Mouse (Mus musculus): Measurements from ENCODE around the gene Tm6sf1. TPM values are rescaled to one million over a fixed set of nuclear protein-coding genes. Genes with fewer than 3 reads are reported as not detected.
A peak's percentile ranks its signal among the peaks of the same experiment; 100 is the strongest.

The Tm6sf1 gene
- polyA plus RNA-seq, 1 experiment from 2014 or later, result 9.6 TPM

DNA sequence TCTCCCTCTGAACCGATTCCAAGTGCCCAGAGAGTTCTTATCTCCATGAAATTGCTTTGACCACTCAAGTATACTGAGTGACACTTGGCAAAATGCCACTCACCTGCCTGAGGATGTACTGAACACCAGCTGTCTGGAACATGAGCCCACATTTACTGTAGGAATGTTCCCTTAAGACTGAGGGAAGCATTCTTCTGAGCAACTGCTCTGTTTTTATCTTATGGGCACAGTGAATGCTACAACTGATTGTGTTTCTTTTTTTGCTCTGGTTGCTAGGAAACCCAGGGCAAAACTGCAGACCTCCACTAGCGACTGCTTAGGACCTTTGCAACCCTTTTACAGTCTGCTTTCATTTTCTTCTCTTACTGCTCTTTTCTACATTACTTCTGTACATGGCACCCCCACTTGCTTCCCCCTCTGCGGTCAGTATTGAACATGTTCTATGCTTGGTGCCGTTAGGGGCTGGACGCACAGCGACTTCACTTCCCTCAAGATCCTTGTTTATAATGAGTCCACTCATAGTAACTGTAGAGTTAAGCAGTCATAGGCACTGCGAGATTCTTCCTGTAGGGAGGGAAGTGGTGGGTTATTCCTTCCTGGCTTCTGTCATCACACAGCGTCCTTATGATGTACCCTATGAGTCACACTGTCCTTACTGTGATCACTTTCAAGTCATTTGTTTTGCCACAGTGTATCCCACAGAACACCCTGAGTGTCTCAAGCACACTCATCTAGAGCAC is 4.1 kb upstream of the Tm6sf1 start:
- H3K36me3 ChIP-seq (replicated peaks), result no peaks in the 10 kb centered on the region
- no peaks in the 10 kb centered on the region for H3K9me3 ChIP-seq
- peaks cover 26% of the 10 kb centered on the region for H3K4me1 ChIP-seq
- 0 out of 2 replicates have a peak overlapping the region, but pooled peaks have one; percentile 19 for H3K27ac ChIP-seq
- no peak for ATAC-seq (ENCODE audit: low FRiP score)
- H3K27me3 ChIP-seq, result peaks cover 29% of the 10 kb centered on the region
- no peak overlapping the region for H3K4me2 ChIP-seq
- H3K9ac ChIP-seq, result no peak overlapping the region
- H3K4me3 ChIP-seq (replicated peaks), result no peak overlapping the region
- WGBS, result 71% methylated on average over 8 of the region's 8 CpGs

DNA sequence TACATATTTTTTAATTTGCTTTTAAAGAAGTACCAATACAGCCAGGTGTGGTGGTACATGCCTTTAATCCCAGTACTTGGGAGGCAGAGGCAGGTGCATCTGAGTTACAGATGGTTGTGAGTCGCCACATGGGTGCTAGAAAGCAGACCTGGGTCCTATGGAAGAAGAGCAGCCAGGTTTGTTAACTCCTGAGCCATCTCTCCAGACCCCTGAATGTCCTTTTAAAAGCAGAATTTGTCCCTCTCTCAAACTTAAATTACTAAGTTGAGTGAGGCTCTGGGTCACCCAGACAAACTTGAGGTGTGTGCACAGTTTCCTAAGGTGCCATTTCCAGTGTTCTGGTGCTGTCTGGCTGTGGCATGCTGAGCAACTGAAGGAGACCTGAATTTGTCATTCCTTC is 3.1 kb upstream of the Tm6sf1 start, which contains the start of gene Gm10160:
Gene Gm10160 (minus strand): TSS at position 101 of the 400 bp plus-strand sequence.
- Histone ChIP-seq H3K4me2 (no peak within 1 kb of the TSS), H3K4me3 (replicated peaks) (no peak within 1 kb of the TSS), H3K27me3 (peaks cover 39% of the 10 kb centered on the region), H3K27ac (0 out of 2 replicates have a peak within 1 kb of the TSS, but pooled peaks have one; percentile 19), H3K9me3 (no peaks in the 10 kb centered on the region), H3K36me3 (replicated peaks) (no peaks in the 10 kb centered on the region), H3K4me1 (peaks cover 34% of the 10 kb centered on the region), H3K9ac (no peak within 1 kb of the TSS)
- 71% methylated on average over 1 of the region's 1 CpGs for WGBS
- ATAC-seq (ENCODE audit: low FRiP score), result no peak

DNA sequence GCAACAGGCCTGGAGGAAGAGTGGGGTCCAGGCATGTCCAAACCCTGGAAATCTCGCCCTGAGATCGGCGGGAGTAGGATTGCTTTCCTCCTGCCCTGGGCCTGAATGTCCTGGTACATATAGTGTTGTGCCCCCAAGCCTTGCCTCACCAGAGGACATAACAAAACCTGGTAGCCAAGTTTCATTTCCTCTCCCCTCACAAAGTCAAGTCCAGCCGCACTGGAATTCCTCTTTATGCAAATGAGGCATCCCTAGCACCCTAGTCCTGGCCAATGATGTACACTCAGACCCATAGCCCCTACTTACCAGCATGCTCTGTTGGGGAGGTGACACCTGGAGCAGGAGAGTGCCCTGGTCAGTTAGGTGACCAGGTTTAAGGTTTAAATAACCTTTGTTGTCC is 2.6 kb upstream of the Tm6sf1 start:
- H3K4me3 ChIP-seq (replicated peaks), result no peak overlapping the region
- peaks cover 44% of the 10 kb centered on the region for H3K27me3 ChIP-seq
- no peak overlapping the region for H3K27ac ChIP-seq
- no peaks in the 10 kb centered on the region for H3K36me3 ChIP-seq (replicated peaks)
- WGBS, result 77% methylated on average over 4 of the region's 4 CpGs
- H3K4me1 ChIP-seq, result peaks cover 34% of the 10 kb centered on the region
- no peak overlapping the region for H3K9ac ChIP-seq
- ATAC-seq (ENCODE audit: low FRiP score), result no peak
- H3K4me2 ChIP-seq, result no peak overlapping the region
- no peaks in the 10 kb centered on the region for H3K9me3 ChIP-seq

DNA sequence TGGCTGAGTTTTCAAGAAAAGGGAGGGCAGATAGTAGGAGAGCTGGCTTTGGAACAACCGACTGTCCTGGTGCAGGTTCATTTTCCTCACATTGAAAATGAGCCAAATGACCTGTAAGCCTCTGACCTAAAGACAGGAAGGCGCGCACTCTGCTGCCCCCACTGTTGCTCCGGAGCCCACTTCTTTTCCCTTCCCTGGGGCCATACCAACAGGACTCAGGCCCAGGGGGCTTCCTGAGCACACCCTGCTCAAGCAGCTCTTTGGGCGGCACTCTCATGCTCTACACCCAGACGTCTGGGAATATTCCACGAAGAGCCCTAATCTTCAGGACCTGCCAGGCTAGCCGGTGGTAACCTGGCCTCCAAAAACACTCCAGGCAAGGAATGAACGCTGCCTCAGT is 565 bp upstream of the Tm6sf1 start:
- Histone ChIP-seq H3K4me2 (peak overlapping the region; percentile 98), H3K9ac (no peak overlapping the region), H3K4me1 (peaks cover 34% of the 10 kb centered on the region), H3K4me3 (replicated peaks) (no peak overlapping the region), H3K9me3 (no peaks in the 10 kb centered on the region), H3K27ac (no peak overlapping the region), H3K36me3 (replicated peaks) (no peaks in the 10 kb centered on the region), H3K27me3 (peaks cover 52% of the 10 kb centered on the region)
- 3% methylated on average over 9 of the region's 9 CpGs for WGBS
- no peak for ATAC-seq (ENCODE audit: low FRiP score)

DNA sequence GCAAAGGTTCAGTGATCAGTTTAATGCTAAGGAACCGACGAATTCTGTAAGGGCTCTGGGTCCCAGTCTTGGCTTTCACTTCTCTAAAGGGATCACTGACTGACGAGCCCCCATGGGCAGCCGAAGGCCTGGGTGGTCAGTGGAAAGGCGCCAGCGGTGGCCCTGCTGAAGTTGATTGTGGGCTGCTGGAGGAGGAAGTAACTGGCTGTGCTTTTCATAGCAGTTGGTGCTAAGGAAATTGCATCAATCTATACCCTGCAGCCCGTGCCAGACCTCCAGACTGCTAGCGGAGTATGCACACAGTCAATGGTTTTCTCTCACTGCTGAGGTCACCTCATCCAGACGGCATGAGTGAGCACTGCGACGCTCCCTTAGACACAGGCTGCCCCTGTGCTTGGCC is 1.3 kb downstream of the Tm6sf1 start:
- no peak for ATAC-seq (ENCODE audit: low FRiP score)
- no peak overlapping the region for H3K27ac ChIP-seq
- H3K9me3 ChIP-seq, result no peaks in the 10 kb centered on the region
- peaks cover 26% of the 10 kb centered on the region for H3K4me1 ChIP-seq
- H3K4me3 ChIP-seq (replicated peaks), result no peak overlapping the region
- peak overlapping the region; percentile 98; the same call in 1 of the 2 replicates for H3K4me2 ChIP-seq
- H3K9ac ChIP-seq, result no peak overlapping the region
- H3K27me3 ChIP-seq, result peaks cover 52% of the 10 kb centered on the region
- 54% methylated on average over 11 of the region's 11 CpGs for WGBS
- H3K36me3 ChIP-seq (replicated peaks), result no peaks in the 10 kb centered on the region

DNA sequence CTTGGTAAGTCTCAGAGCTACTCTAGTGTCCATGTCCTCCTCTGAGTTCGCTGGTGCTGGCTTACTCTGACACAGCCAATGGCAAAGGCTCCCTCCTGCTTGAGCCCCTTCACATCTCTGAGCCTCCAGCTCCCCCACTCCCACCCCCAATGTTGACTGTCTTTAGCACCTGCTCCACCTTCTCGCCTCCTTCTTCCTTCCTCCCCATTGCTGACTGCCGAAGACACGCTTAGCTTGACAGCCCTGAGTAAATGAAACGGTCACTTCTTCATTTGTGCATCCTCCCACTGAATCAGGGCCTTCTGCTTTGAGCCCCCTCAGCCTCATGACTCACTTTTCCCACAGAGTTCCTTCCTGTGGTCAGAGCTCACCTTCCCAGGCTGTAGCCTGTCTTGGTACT is 2.2 kb downstream of the Tm6sf1 start:
- no peaks in the 10 kb centered on the region for H3K36me3 ChIP-seq (replicated peaks)
- H3K27ac ChIP-seq, result no peak overlapping the region
- H3K9me3 ChIP-seq, result no peaks in the 10 kb centered on the region
- no peak overlapping the region for H3K4me3 ChIP-seq (replicated peaks)
- WGBS, result 87% methylated on average over 5 of the region's 5 CpGs
- H3K4me2 ChIP-seq, result no peak overlapping the region
- peaks cover 52% of the 10 kb centered on the region for H3K27me3 ChIP-seq
- peaks cover 25% of the 10 kb centered on the region for H3K4me1 ChIP-seq
- no peak overlapping the region for H3K9ac ChIP-seq
- ATAC-seq (ENCODE audit: low FRiP score), result no peak

DNA sequence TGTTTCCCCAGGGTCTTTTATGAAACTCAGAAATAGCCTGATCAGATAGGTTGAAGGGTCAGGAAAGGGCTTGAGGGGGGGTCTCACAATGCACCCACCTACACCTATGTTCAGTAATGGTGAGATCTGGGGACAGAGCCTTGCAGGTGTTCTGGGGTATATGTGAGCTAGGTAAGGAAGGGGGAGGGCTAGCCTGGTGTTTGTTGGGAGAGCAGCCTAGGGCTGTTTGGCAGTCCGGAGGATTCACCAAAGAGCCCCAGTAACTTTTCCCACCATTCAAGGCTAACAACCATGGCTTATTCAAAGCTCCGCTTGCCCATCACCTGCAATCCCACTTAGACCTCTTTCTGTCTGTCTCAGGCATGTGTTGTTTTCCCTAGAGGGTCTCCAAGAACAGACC is 2.7 kb downstream of the Tm6sf1 start:
- no peak for ATAC-seq (ENCODE audit: low FRiP score)
- no peaks in the 10 kb centered on the region for H3K36me3 ChIP-seq (replicated peaks)
- no peak overlapping the region for H3K4me2 ChIP-seq
- no peaks in the 10 kb centered on the region for H3K9me3 ChIP-seq
- H3K4me3 ChIP-seq (replicated peaks), result no peak overlapping the region
- H3K9ac ChIP-seq, result no peak overlapping the region
- H3K27me3 ChIP-seq, result peaks cover 52% of the 10 kb centered on the region
- H3K4me1 ChIP-seq, result peaks cover 25% of the 10 kb centered on the region
- 97% methylated on average over 2 of the region's 2 CpGs for WGBS
- H3K27ac ChIP-seq, result no peak overlapping the region

DNA sequence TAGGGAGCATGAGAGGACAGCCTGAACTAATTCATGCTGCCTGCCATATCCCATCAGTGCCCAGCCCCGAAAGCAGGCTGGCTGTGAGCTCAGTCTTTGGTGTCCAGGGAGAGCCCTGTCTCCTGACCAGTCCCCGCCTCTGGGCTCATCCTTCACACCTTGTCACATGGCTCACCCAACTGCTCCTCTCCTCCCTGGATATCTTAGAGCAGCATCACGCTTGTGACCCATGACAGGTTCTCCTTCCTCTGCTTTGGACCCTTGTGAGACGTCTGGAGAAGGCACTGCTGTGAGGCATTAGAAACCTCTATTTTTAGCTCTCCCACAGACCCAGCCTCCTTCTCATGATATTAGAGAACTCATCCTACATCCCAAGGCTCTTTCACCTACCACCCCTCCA is 3.1 kb downstream of the Tm6sf1 start:
- ATAC-seq (ENCODE audit: low FRiP score), result no peak

DNA sequence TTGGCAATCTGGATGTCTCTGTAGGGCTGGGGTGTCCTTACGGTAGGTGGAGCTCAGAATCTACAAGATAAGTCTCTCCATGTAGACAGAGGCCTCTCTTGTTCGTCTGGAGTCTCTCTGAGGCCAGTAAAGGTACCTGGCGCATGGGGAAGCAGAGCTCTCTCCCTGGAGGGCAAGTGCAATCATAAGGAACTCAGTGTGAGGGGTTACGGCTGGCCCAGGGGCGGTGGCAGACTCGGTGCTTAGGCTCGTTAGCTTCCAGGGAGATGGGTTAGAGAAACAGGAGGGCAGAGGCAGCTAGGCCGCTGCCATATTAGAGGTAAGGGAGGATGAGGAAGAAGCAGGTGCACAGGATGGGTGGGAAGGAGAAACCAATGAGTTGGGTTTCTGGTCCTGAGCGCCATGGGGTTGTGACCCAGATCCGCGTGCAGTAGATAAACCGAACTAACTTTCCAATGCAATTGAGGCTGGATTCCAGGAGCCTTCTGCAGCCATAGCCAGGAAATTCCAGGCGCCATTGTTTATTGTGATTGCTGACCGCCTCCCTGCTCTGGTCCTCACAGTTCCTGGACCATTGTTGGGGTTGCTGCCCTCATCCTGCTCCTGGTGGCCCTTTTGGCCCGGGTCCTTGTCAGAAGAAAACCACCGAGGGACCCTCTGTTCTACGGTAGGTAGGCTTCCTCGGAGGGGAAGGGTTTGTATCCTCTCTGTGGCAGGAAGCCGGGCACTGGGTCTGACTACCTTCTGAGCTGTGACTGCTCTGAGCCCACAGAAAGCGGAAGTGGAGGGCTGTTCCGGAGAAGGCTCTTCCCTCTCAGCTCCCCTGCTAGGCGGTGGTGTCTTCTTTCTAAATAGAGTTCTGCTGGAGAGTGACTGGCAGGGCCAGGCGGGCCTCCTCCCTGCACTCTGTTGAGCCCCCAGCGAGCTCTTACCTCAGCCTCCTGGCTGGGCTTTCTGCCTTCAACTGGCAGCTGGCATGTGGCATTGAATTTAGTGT is 4.1 kb downstream of the Tm6sf1 start:
- no peak overlapping the region for H3K27ac ChIP-seq
- no peak overlapping the region for H3K9ac ChIP-seq
- H3K36me3 ChIP-seq (replicated peaks), result no peaks in the 10 kb centered on the region
- no peaks in the 10 kb centered on the region for H3K9me3 ChIP-seq
- ATAC-seq (ENCODE audit: low FRiP score), result no peak
- 75% methylated on average over 24 of the region's 24 CpGs for WGBS
- peaks cover 41% of the 10 kb centered on the region for H3K27me3 ChIP-seq
- H3K4me3 ChIP-seq (replicated peaks), result no peak overlapping the region
- no peak overlapping the region for H3K4me2 ChIP-seq
- peaks cover 25% of the 10 kb centered on the region for H3K4me1 ChIP-seq

More for the DNA sequence above, 3.1 kb downstream of the Tm6sf1 start:
- WGBS, result 78% methylated on average over 4 of the region's 4 CpGs
- no peak overlapping the region for H3K4me3 ChIP-seq (replicated peaks)
- no peak overlapping the region for H3K4me2 ChIP-seq
- H3K27me3 ChIP-seq, result peaks cover 50% of the 10 kb centered on the region
- no peak overlapping the region for H3K9ac ChIP-seq
- no peaks in the 10 kb centered on the region for H3K9me3 ChIP-seq
- peaks cover 25% of the 10 kb centered on the region for H3K4me1 ChIP-seq
- H3K27ac ChIP-seq, result no peak overlapping the region
- H3K36me3 ChIP-seq (replicated peaks), result no peaks in the 10 kb centered on the region

DNA sequence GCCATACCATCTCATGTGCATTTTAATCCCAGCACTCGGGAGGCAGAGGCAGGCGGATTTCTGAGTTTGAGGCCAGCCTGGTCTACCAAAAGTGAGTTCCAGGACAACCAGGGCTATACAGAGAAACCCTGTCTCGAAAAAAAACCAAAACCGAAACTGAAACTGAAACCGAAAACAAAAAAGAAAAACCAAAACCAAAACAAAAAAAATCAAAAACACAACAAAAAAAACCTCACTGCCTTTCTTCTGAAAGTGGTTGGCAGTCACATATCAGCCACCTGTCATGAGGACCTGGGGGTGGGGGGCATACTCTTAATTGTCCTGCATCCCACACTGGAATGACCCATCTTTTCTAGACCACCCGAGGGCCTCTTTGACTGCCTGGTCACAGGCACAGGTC is 5.8 kb downstream of the Tm6sf1 start:
- Histone ChIP-seq H3K9ac (no peak overlapping the region), H3K4me2 (no peak overlapping the region), H3K36me3 (replicated peaks) (no peaks in the 10 kb centered on the region), H3K4me1 (peaks cover 14% of the 10 kb centered on the region), H3K27me3 (peaks cover 25% of the 10 kb centered on the region), H3K4me3 (replicated peaks) (no peak overlapping the region), H3K9me3 (no peaks in the 10 kb centered on the region), H3K27ac (no peak overlapping the region)
- 86% methylated on average over 6 of the region's 6 CpGs for WGBS
- no peak for ATAC-seq (ENCODE audit: low FRiP score)

DNA sequence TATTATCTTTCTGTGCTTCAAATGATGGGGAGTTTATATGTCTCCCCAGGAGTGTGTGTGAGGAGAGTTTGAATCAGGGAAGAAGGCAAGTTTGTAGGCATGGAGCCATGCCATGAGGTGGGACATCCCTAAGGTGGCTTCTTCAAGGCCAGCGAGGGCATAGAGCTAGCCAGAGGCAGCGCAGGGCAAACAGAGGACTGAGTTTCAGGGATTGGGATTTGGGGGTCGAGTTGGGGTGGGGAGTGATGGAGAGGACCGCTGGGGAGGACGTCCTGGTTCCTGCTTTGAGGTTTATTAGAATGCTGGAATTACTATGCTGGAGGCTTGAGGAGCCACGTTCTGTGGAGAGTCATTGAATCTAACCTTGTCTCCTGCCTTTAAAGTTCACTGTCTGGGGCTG is 7.1 kb downstream of the Tm6sf1 start:
- no peaks in the 10 kb centered on the region for H3K36me3 ChIP-seq (replicated peaks)
- peaks cover 11% of the 10 kb centered on the region; the same call in 1 of the 2 replicates for H3K27me3 ChIP-seq
- H3K27ac ChIP-seq, result no peak overlapping the region
- ATAC-seq (ENCODE audit: low FRiP score), result no peak
- no peak overlapping the region for H3K9ac ChIP-seq
- H3K4me2 ChIP-seq, result no peak overlapping the region
- no peaks in the 10 kb centered on the region for H3K9me3 ChIP-seq
- no peak overlapping the region for H3K4me3 ChIP-seq (replicated peaks)
- WGBS, result 86% methylated on average over 6 of the region's 6 CpGs
- peaks cover 4% of the 10 kb centered on the region; the same call in 1 of the 2 replicates for H3K4me1 ChIP-seq

DNA sequence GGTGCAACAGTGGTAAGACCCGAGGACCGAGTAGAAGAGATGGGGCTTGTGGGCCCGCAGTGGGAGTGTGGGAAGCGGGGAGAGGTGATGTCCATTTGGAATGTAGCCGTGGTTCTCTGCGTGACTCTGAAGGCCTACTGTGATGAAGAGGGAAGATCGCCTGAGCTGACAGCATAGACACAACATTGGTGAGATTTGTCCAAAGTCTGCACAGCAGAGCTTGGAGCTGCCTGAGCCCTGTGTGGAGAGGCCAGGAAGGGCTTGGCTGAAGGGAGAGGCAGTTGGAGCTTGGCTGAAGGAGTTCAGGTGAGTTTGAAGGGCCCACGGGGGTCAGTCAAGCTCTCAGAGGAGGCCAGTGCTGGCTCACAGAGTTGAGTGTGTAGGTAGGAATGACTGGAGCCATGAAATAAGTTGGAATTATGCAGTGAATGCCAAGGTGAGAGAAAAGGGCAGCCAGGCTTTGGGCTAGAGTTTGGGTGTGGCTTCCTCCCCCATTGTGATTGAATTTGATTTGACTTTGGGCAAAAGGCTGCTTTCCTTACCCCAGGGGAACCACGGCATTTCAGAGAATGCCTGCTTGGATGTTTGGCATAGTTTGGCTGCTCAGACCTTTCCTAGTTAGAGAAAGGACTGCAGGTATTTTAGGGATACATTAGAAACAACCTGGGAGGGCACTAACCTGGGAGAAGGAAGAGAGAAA is 8.6 kb downstream of the Tm6sf1 start:
- H3K9ac ChIP-seq, result no peak overlapping the region
- WGBS, result 90% methylated on average over 9 of the region's 9 CpGs
- 0 out of 2 replicates have a peak, but pooled peaks cover under 1% of the 10 kb centered on the region for H3K27me3 ChIP-seq

More for the DNA sequence above, 8.6 kb downstream of the Tm6sf1 start:
- no peaks in the 10 kb centered on the region for H3K36me3 ChIP-seq (replicated peaks)
- H3K27ac ChIP-seq, result no peak overlapping the region
- no peak for ATAC-seq (ENCODE audit: low FRiP score)
- H3K4me1 ChIP-seq, result peaks cover 4% of the 10 kb centered on the region; the same call in 1 of the 2 replicates
- no peak overlapping the region for H3K4me3 ChIP-seq (replicated peaks)
- no peaks in the 10 kb centered on the region for H3K9me3 ChIP-seq
- no peak overlapping the region for H3K4me2 ChIP-seq

Measured in forebrain, embryonic 12.5 days (tissue).